18 mouse cellular contexts compared by ENCODE assay signal in genomic region chr7:51694452-51694851, GRCm38 (mm10).
DNase-seq lines count a peak whose midpoint lies in the region; ATAC-seq lines count a peak whose summit lies in the region.
"Had no signal": no experiment of that assay in that cellular context is flagged by ENCODE, and none has a peak within 500 bp of the region (broad histone marks: within the 10 kb centered on the region; RNA-seq: fewer than 3 reads in every experiment).

No protein-coding gene starts in this region.

- no peak overlapping the region for H3K4me3 ChIP-seq in forebrain, embryonic 14.5 days (ENCODE audit: low read depth, low read length)
- no peak overlapping the region for H3K4me3 ChIP-seq in hindbrain, embryonic 14.5 days (replicated peaks; ENCODE audit: low read length)
- H3K4me3 ChIP-seq in neural tube, embryonic 14.5 days (ENCODE audit: low read depth, low read length): no peak overlapping the region
- no peak overlapping the region for H3K4me3 ChIP-seq in heart, embryonic 12.5 days
- H3K4me3 ChIP-seq: embryonic facial prominence, embryonic 12.5 days; limb, embryonic 10.5 days; liver, embryonic 12.5 days had no signal

- peak; percentile 73; the same call in 1 of the 2 replicates for ATAC-seq in forebrain, embryonic 14.5 days
- ATAC-seq in hindbrain, embryonic 14.5 days (ENCODE audit: low FRiP score): no peak
- no peak for ATAC-seq in neural tube, embryonic 14.5 days (ENCODE audit: low read depth)
- no peak for ATAC-seq in heart, embryonic 12.5 days (ENCODE audit: insufficient number of reproducible peaks, low FRiP score)
- ATAC-seq: CD4-positive, CD25-positive, alpha-beta regulatory T cell, adult 4 months; intestine, postnatal 0 days; liver, embryonic 12.5 days had no signal

- peak overlapping the region; percentile 21; the same call in 1 of the 2 replicates for H3K27ac ChIP-seq in forebrain, embryonic 14.5 days (ENCODE audit: low read depth, low read length)
- H3K27ac ChIP-seq in hindbrain, embryonic 14.5 days: peak overlapping the region; percentile 76
- H3K27ac ChIP-seq in neural tube, embryonic 14.5 days (ENCODE audit: low read depth, low read length): peak overlapping the region; percentile 39; the same call in 1 of the 2 replicates
- no peak overlapping the region for H3K27ac ChIP-seq in heart, embryonic 12.5 days (ENCODE audit: poor library complexity, severe bottlenecking)
- H3K27ac ChIP-seq: embryonic facial prominence, embryonic 12.5 days; kidney, postnatal 0 days; limb, embryonic 10.5 days; liver, embryonic 12.5 days had no signal

- H3K27me3 ChIP-seq in forebrain, embryonic 14.5 days (replicated peaks; ENCODE audit: control insufficient read depth, insufficient read depth, low read length): no peaks in the 10 kb centered on the region
- no peaks in the 10 kb centered on the region for H3K27me3 ChIP-seq in hindbrain, embryonic 14.5 days (ENCODE audit: control insufficient read depth, insufficient read depth, low read length)
- no peaks in the 10 kb centered on the region for H3K27me3 ChIP-seq in neural tube, embryonic 14.5 days (ENCODE audit: control insufficient read depth, insufficient read depth, low read length)
- H3K27me3 ChIP-seq in heart, embryonic 12.5 days (replicated peaks): no peaks in the 10 kb centered on the region
- H3K27me3 ChIP-seq: embryonic facial prominence, embryonic 12.5 days; liver, embryonic 12.5 days had no signal

- peak; percentile 13 to 22 for DNase-seq in layer of hippocampus, postnatal 14 days (ENCODE audit: low spot score in 2 of 2)
- DNase-seq in layer of hippocampus, adult 8-10 months (ENCODE audit: low spot score in 2 of 2): no peak
- peak; percentile 71 for DNase-seq in forebrain, embryonic 14.5 days (ENCODE audit: low spot score)
- no peak for DNase-seq in hindbrain, embryonic 14.5 days (ENCODE audit: low spot score)
- DNase-seq in thymus, postnatal 4 days: no peak
- DNase-seq: adrenal gland, postnatal 10 days; gastrocnemius, postnatal 10 days; heart, postnatal 10 days; layer of hippocampus, adult 9-11 months; right cerebral cortex, postnatal 4 days had no signal

- H3K36me3 ChIP-seq in forebrain, embryonic 14.5 days (ENCODE audit: control insufficient read depth, insufficient read depth, low read length): no peaks in the 10 kb centered on the region
- H3K36me3 ChIP-seq in hindbrain, embryonic 14.5 days (replicated peaks; ENCODE audit: control insufficient read depth, insufficient read depth): no peaks in the 10 kb centered on the region
- no peaks in the 10 kb centered on the region for H3K36me3 ChIP-seq in neural tube, embryonic 14.5 days (ENCODE audit: control insufficient read depth, insufficient read depth, low read length)
- no peaks in the 10 kb centered on the region for H3K36me3 ChIP-seq in heart, embryonic 12.5 days
- H3K36me3 ChIP-seq: embryonic facial prominence, embryonic 12.5 days; limb, embryonic 10.5 days; liver, embryonic 12.5 days had no signal

- H3K9ac ChIP-seq in forebrain, embryonic 14.5 days (ENCODE audit: low read length): no peak overlapping the region
- no peak overlapping the region for H3K9ac ChIP-seq in hindbrain, embryonic 14.5 days
- no peak overlapping the region for H3K9ac ChIP-seq in neural tube, embryonic 14.5 days (replicated peaks; ENCODE audit: low read depth, low read length)
- H3K9ac ChIP-seq in heart, embryonic 12.5 days: no peak overlapping the region
- H3K9ac ChIP-seq: embryonic facial prominence, embryonic 12.5 days; liver, embryonic 12.5 days had no signal

- H3K4me1 ChIP-seq in forebrain, embryonic 14.5 days (ENCODE audit: control insufficient read depth, insufficient read depth, low read length): peaks cover 4% of the 10 kb centered on the region; the same call in 1 of the 2 replicates
- peaks cover 15% of the 10 kb centered on the region for H3K4me1 ChIP-seq in hindbrain, embryonic 14.5 days (replicated peaks; ENCODE audit: control insufficient read depth, insufficient read depth, low read length)
- no peaks in the 10 kb centered on the region for H3K4me1 ChIP-seq in neural tube, embryonic 14.5 days (ENCODE audit: control insufficient read depth, insufficient read depth, low read length)
- H3K4me1 ChIP-seq in heart, embryonic 12.5 days (replicated peaks): no peaks in the 10 kb centered on the region
- H3K4me1 ChIP-seq: embryonic facial prominence, embryonic 12.5 days; limb, embryonic 10.5 days; liver, embryonic 12.5 days had no signal

- H3K9me3 ChIP-seq in forebrain, embryonic 14.5 days (replicated peaks; ENCODE audit: control insufficient read depth, low read length): no peaks in the 10 kb centered on the region
- no peaks in the 10 kb centered on the region for H3K9me3 ChIP-seq in hindbrain, embryonic 14.5 days (ENCODE audit: control insufficient read depth, low read length)
- H3K9me3 ChIP-seq in neural tube, embryonic 14.5 days (ENCODE audit: control insufficient read depth, low read length): no peaks in the 10 kb centered on the region
- H3K9me3 ChIP-seq in heart, embryonic 12.5 days (replicated peaks): no peaks in the 10 kb centered on the region
- H3K9me3 ChIP-seq: embryonic facial prominence, embryonic 12.5 days; limb, embryonic 10.5 days; liver, embryonic 12.5 days had no signal

- WGBS in forebrain, embryonic 14.5 days: 34% methylated on average over 4 of the region's 4 CpGs
- 56% methylated on average over 4 of the region's 4 CpGs for WGBS in hindbrain, embryonic 14.5 days
- 62% methylated on average over 4 of the region's 4 CpGs for WGBS in neural tube, embryonic 14.5 days
- WGBS in heart, embryonic 12.5 days: 72% methylated on average over 4 of the region's 4 CpGs

- no peak overlapping the region for H3K4me2 ChIP-seq in forebrain, embryonic 14.5 days (ENCODE audit: low read length)
- H3K4me2 ChIP-seq in hindbrain, embryonic 14.5 days (replicated peaks): no peak overlapping the region
- no peak overlapping the region for H3K4me2 ChIP-seq in neural tube, embryonic 14.5 days (ENCODE audit: low read depth, low read length)
- no peak overlapping the region for H3K4me2 ChIP-seq in heart, embryonic 12.5 days
- H3K4me2 ChIP-seq: embryonic facial prominence, embryonic 12.5 days; liver, embryonic 12.5 days had no signal

Comparison
In these comparisons a context has a peak if more than half of its experiments do, and no peak if none do; other contexts are left out.
1. DNase-seq: peak in layer of hippocampus, postnatal 14 days (2 of 2) and forebrain, embryonic 14.5 days (single experiment); none in layer of hippocampus, adult 8-10 months (0 of 2), hindbrain, embryonic 14.5 days (single experiment) and thymus, postnatal 4 days (single experiment).